In the genomic region with DNA sequence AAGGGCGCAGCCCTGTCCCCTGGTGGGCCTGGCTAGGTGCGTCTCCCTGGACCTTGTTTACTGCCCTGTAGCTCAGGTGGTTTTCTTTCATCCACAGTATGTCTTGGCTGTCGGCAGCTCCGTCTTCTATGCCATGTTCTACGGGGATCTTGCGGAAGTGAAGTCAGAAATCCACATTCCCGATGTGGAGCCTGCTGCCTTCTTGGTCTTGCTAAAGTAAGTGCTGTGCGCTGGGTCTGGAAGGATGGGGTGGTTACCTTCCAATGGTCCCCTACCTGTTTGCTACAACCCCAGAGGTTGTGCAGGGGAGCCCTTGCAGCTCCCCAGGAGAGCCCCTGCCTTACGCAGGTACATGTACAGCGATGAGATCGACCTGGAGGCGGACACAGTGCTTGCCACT, we compare ENCODE assay signal across 8 mouse cellular contexts. TPM values are rescaled to one million over a fixed set of nuclear protein-coding genes. Genes with fewer than 3 reads are reported as not detected.
DNase-seq lines count a peak whose midpoint lies in the region; ATAC-seq and TF ChIP-seq lines count a peak whose summit lies in the region.

No protein-coding gene starts in this region.

- dilution Hi-C loops in CH12.LX (cut with MboI; ENCODE audit: extremely low pct_ligation_motif_present, extremely low pct_unique_long_range_greater_than_20kb, low sequenced_read_pairs): no loop called here

- no peak for TF ChIP-seq EP300 in heart, adult 2 months (IDR thresholded peaks at IDR 0.05; ENCODE audit: insufficient read depth, low read depth, low read length)
- TF ChIP-seq EP300 in CH12.LX (IDR thresholded peaks at IDR 0.05; ENCODE audit: low read length): no peak

- no peak for DNase-seq in heart, adult 2 months
- DNase-seq in heart, adult 8-10 months (ENCODE audit: low spot score): no peak
- DNase-seq in CH12.LX (ENCODE audit: extremely low read depth) (no peak), adipocyte (ENCODE audit: low spot score) (no peak)
- no peak for DNase-seq in forebrain, embryonic 11.5 days (ENCODE audit: low spot score)
- no peak for DNase-seq in liver, embryonic 13.5 days
- no peak for DNase-seq in urinary bladder, postnatal 14 days (ENCODE audit: low spot score)
- no peak for DNase-seq in cerebellum, adult 11-12 months

- TF ChIP-seq POLR2A in heart, adult 2 months (IDR thresholded peaks at IDR 0.05; ENCODE audit: insufficient read depth, low read depth, low read length): no peak
- TF ChIP-seq POLR2A in CH12.LX (IDR thresholded peaks at IDR 0.05; ENCODE audit: low read depth, low read length): no peak

- no peak; the same call in 1 of the 2 replicates for ATAC-seq in forebrain, embryonic 11.5 days (replicated peaks; ENCODE audit: low FRiP score)
- 0 out of 2 replicates have a peak, but pooled peaks have one; percentile 1 for ATAC-seq in liver, embryonic 13.5 days (ENCODE audit: low read depth)

- in situ Hi-C loops in CH12.LX (cut with MboI; ENCODE audit: low pct_ligation_motif_present, low pct_unique_long_range_greater_than_20kb, low sequenced_read_pairs): no loop called here

- H3K4me2 ChIP-seq in CH12.LX (ENCODE audit: insufficient read depth, low read depth, poor library complexity, severe bottlenecking): peak overlapping the region; percentile 45; the same call in 1 of the 2 replicates
- H3K4me2 ChIP-seq in forebrain, embryonic 11.5 days (ENCODE audit: low read depth, low read length, severe bottlenecking): peak overlapping the region; percentile 84
- H3K4me2 ChIP-seq in liver, embryonic 13.5 days: peak overlapping the region; percentile 79

- intact Hi-C loops in heart, adult 2 months (cut with DNase I): loop anchor here (2.0 kb wide), 1 partner anchor 24 kb away; a partner anchor contains a TSS

- H3K27me3 ChIP-seq in heart, adult 2 months (ENCODE audit: control insufficient read depth, insufficient read depth, low read length): no peaks in the 10 kb centered on the region
- H3K27me3 ChIP-seq in CH12.LX (replicated peaks): no peaks in the 10 kb centered on the region
- no peaks in the 10 kb centered on the region for H3K27me3 ChIP-seq in forebrain, embryonic 11.5 days (ENCODE audit: control insufficient read depth, insufficient read depth, low read length)
- no peaks in the 10 kb centered on the region for H3K27me3 ChIP-seq in liver, embryonic 13.5 days

- H3K27ac ChIP-seq in heart, adult 2 months: peak overlapping the region; percentile 96
- H3K27ac ChIP-seq in CH12.LX (ENCODE audit: insufficient read depth, low read depth): no peak overlapping the region
- H3K27ac ChIP-seq in forebrain, embryonic 11.5 days (ENCODE audit: low read depth, low read length): no peak overlapping the region
- H3K27ac ChIP-seq in liver, embryonic 13.5 days: peak overlapping the region; percentile 78

- H3K79me2 ChIP-seq in heart, adult 2 months (replicated peaks; ENCODE audit: control insufficient read depth, insufficient read depth, low read length): no peaks in the 10 kb centered on the region
- H3K79me2 ChIP-seq in CH12.LX (replicated peaks; ENCODE audit: control insufficient read depth, extremely low read depth, insufficient read depth, poor library complexity, severe bottlenecking): no peaks in the 10 kb centered on the region

- TF ChIP-seq RAD21 in CH12.LX (IDR thresholded peaks at IDR 0.05; ENCODE audit: low read depth, low read length): no peak

- H3K4me1 ChIP-seq in heart, adult 2 months (ENCODE audit: control insufficient read depth, insufficient read depth, low read length): peaks cover 5% of the 10 kb centered on the region
- H3K4me1 ChIP-seq in CH12.LX (ENCODE audit: control insufficient read depth in 1 of 2, insufficient read depth in 2 of 2): peaks cover 0 to 16% of the 10 kb centered on the region in 2 experiments; a peak in 3 of 4 replicates
- H3K4me1 ChIP-seq in forebrain, embryonic 11.5 days (replicated peaks; ENCODE audit: control insufficient read depth, insufficient read depth, low read length): no peaks in the 10 kb centered on the region; the same call in 1 of the 2 replicates
- peaks cover 25% of the 10 kb centered on the region for H3K4me1 ChIP-seq in liver, embryonic 13.5 days (replicated peaks)

- TF ChIP-seq CTCF in heart, adult 2 months (IDR thresholded peaks at IDR 0.05): no peak
- no peak for TF ChIP-seq CTCF in CH12.LX (conservative IDR thresholded peaks at IDR 0.05 in 1 of 2, IDR thresholded peaks at IDR 0.05 in 1 of 2; ENCODE audit: low read depth in 2 of 2, low read length in 2 of 2)

- peak overlapping the region; percentile 83 for H3K4me3 ChIP-seq in heart, adult 2 months
- peak overlapping the region; percentile 59 to 78 (median 68) for H3K4me3 ChIP-seq in CH12.LX (replicated peaks in 1 of 3; ENCODE audit: low read depth in 2 of 3, low read length in 2 of 3, poor library complexity in 1 of 3)
- H3K4me3 ChIP-seq in forebrain, embryonic 11.5 days (ENCODE audit: low read depth, low read length): peak overlapping the region; percentile 71
- peak overlapping the region; percentile 75 for H3K4me3 ChIP-seq in liver, embryonic 13.5 days (replicated peaks)

- no peaks in the 10 kb centered on the region for H3K9me3 ChIP-seq in CH12.LX (replicated peaks; ENCODE audit: low read length)
- H3K9me3 ChIP-seq in forebrain, embryonic 11.5 days (ENCODE audit: control insufficient read depth, low read length): no peaks in the 10 kb centered on the region
- no peaks in the 10 kb centered on the region for H3K9me3 ChIP-seq in liver, embryonic 13.5 days (replicated peaks)

- peaks cover 1% of the 10 kb centered on the region; the same call in 1 of the 2 replicates for H3K36me3 ChIP-seq in heart, adult 2 months (ENCODE audit: control insufficient read depth, insufficient read depth, low read length)
- peaks cover 56 to 83% of the 10 kb centered on the region in 2 experiments for H3K36me3 ChIP-seq in CH12.LX (replicated peaks in 1 of 2; ENCODE audit: control insufficient read depth in 1 of 2, insufficient read depth in 1 of 2, low read length in 1 of 2)
- H3K36me3 ChIP-seq in forebrain, embryonic 11.5 days (ENCODE audit: control insufficient read depth, insufficient read depth, low read length): peaks cover 4% of the 10 kb centered on the region
- peaks cover 76% of the 10 kb centered on the region for H3K36me3 ChIP-seq in liver, embryonic 13.5 days

- WGBS in heart, adult 2 months: 50% methylated on average over 12 of the region's 12 CpGs
- 45% methylated on average over 12 of the region's 12 CpGs for WGBS in forebrain, embryonic 11.5 days
- WGBS in liver, embryonic 13.5 days (ENCODE audit: insufficient replicate concordance): 57% methylated on average over 12 of the region's 12 CpGs

- peak overlapping the region; percentile 84 for H3K9ac ChIP-seq in heart, adult 2 months (ENCODE audit: low read depth, low read length)
- H3K9ac ChIP-seq in CH12.LX (ENCODE audit: insufficient read depth, low read depth): peak overlapping the region; percentile 80
- H3K9ac ChIP-seq in forebrain, embryonic 11.5 days (ENCODE audit: low read length): peak overlapping the region; percentile 84
- H3K9ac ChIP-seq in liver, embryonic 13.5 days: peak overlapping the region; percentile 82

TF ChIP-seq in CH12.LX, 34 proteins besides CTCF, POLR2A, EP300 and RAD21 (continues in another document):
- TF ChIP-seq ELF1 (IDR thresholded peaks at IDR 0.05; ENCODE audit: low read depth, low read length): no peak

RNA-seq across cellular contexts. Expression of a gene that starts 0.9 kb away (rescaled TPM):
- total RNA-seq in heart, adult 2 months (2021): 10 to 100 TPM; 21.8 to 24.3 TPM
- polyA plus RNA-seq in heart, adult 2 months (2012; rRNA removed): 26.7 and 27.4 TPM in 2 replicates
- total RNA-seq in heart, adult 8-10 months (2022): 10 to 100 TPM; 21.6 to 29.6 (median 26.3) TPM
- total RNA-seq in CH12.LX (2012; rRNA removed): 10.8 and 11.9 TPM in 2 replicates
- total RNA-seq in CH12.LX (2014; rRNA removed): 4.3 and 5.6 TPM in 2 replicates
- polyA plus RNA-seq in CH12.LX (2012; ENCODE audit: insufficient read length, low read depth): 8.0 and 9.9 TPM in 2 replicates
- 26.7 and 27.8 TPM in 2 replicates for polyA plus RNA-seq in forebrain, embryonic 11.5 days (2014; fragmentation: Nextera tagmentation; extraction: Ambion mirVana)
- 6.3 and 6.6 TPM in 2 replicates for polyA plus RNA-seq in liver, embryonic 13.5 days (2015; fragmentation: Nextera tagmentation; extraction: Ambion mirVana)

RNA-seq across cellular contexts. Expression of a gene that starts 23.3 kb away (rescaled TPM):
- total RNA-seq in heart, adult 2 months (2021): 10 to 100 TPM; 22.3 to 25.1 TPM
- 22.4 and 29.3 TPM in 2 replicates for polyA plus RNA-seq in heart, adult 2 months (2012; rRNA removed)
- total RNA-seq in heart, adult 8-10 months (2022): 10 to 100 TPM; 22.9 to 28.1 (median 24.6) TPM
- total RNA-seq in CH12.LX (2012; rRNA removed) (30.8 and 31.2 TPM in 2 replicates), CH12.LX (2014; rRNA removed) (15.9 and 18.1 TPM in 2 replicates)
- polyA plus RNA-seq in CH12.LX (2012; ENCODE audit: insufficient read length, low read depth): 29.6 and 30.6 TPM in 2 replicates
- 67.3 and 70.8 TPM in 2 replicates for polyA plus RNA-seq in forebrain, embryonic 11.5 days (2014; fragmentation: Nextera tagmentation; extraction: Ambion mirVana)
- polyA plus RNA-seq in liver, embryonic 13.5 days (2015; fragmentation: Nextera tagmentation; extraction: Ambion mirVana): 28.3 and 28.8 TPM in 2 replicates

RNA-seq across cellular contexts. Expression of a gene that starts 35.2 kb away (rescaled TPM):
- total RNA-seq in heart, adult 2 months (2021): 1 to 10 TPM; 5.7 to 8.6 TPM
- 11.4 and 14.8 TPM in 2 replicates for polyA plus RNA-seq in heart, adult 2 months (2012; rRNA removed)
- total RNA-seq in heart, adult 8-10 months (2022): 10 to 100 TPM in 1 of 4 experiments, 1 to 10 TPM in 3; 7.0 to 11.7 (median 8.5) TPM
- 15.9 and 23.9 TPM in 2 replicates for total RNA-seq in CH12.LX (2012; rRNA removed)
- 17.7 and 19.7 TPM in 2 replicates for total RNA-seq in CH12.LX (2014; rRNA removed)
- 20.0 and 20.7 TPM in 2 replicates for polyA plus RNA-seq in CH12.LX (2012; ENCODE audit: insufficient read length, low read depth)
- polyA plus RNA-seq in forebrain, embryonic 11.5 days (2014; fragmentation: Nextera tagmentation; extraction: Ambion mirVana): 57.6 and 59.2 TPM in 2 replicates
- 14.7 and 15.2 TPM in 2 replicates for polyA plus RNA-seq in liver, embryonic 13.5 days (2015; fragmentation: Nextera tagmentation; extraction: Ambion mirVana)

RNA-seq across cellular contexts. Expression of a gene that starts 37.2 kb away (rescaled TPM):
- 10 to 100 TPM; 34.9 to 37.5 TPM for total RNA-seq in heart, adult 2 months (2021)
- polyA plus RNA-seq in heart, adult 2 months (2012; rRNA removed): 34.8 and 37.4 TPM in 2 replicates
- total RNA-seq in heart, adult 8-10 months (2022): 10 to 100 TPM; 30.4 to 38.2 (median 36.1) TPM
- 6.5 and 7.1 TPM in 2 replicates for total RNA-seq in CH12.LX (2012; rRNA removed)
- total RNA-seq in CH12.LX (2014; rRNA removed): 2.4 and 3.1 TPM in 2 replicates
- 7.0 and 8.2 TPM in 2 replicates for polyA plus RNA-seq in CH12.LX (2012; ENCODE audit: insufficient read length, low read depth)
- 24.7 and 25.6 TPM in 2 replicates for polyA plus RNA-seq in forebrain, embryonic 11.5 days (2014; fragmentation: Nextera tagmentation; extraction: Ambion mirVana)
- polyA plus RNA-seq in liver, embryonic 13.5 days (2015; fragmentation: Nextera tagmentation; extraction: Ambion mirVana): 5.2 and 6.2 TPM in 2 replicates

RNA-seq across cellular contexts. Expression of a gene that starts 47.6 kb away (rescaled TPM):
- 10 to 100 TPM; 25.4 to 27.4 TPM for total RNA-seq in heart, adult 2 months (2021)
- 34.4 and 35.5 TPM in 2 replicates for polyA plus RNA-seq in heart, adult 2 months (2012; rRNA removed)
- total RNA-seq in heart, adult 8-10 months (2022): 10 to 100 TPM; 25.1 to 30.4 (median 29.8) TPM
- total RNA-seq in CH12.LX (2012; rRNA removed) (3.8 and 7.6 TPM in 2 replicates), CH12.LX (2014; rRNA removed) (0.34 and 0.69 TPM in 2 replicates)
- 0.59 and 0.80 TPM in 2 replicates for polyA plus RNA-seq in CH12.LX (2012; ENCODE audit: insufficient read length, low read depth)
- 3.2 and 4.3 TPM in 2 replicates for polyA plus RNA-seq in forebrain, embryonic 11.5 days (2014; fragmentation: Nextera tagmentation; extraction: Ambion mirVana)
- 0.13 and 0.20 TPM in 2 replicates for polyA plus RNA-seq in liver, embryonic 13.5 days (2015; fragmentation: Nextera tagmentation; extraction: Ambion mirVana)

Comparison
In these comparisons a context has a peak if more than half of its experiments do, and no peak if none do; other contexts are left out.
1. H3K27ac ChIP-seq: peak in heart, adult 2 months (single experiment) and liver, embryonic 13.5 days (single experiment); none in CH12.LX (single experiment) and forebrain, embryonic 11.5 days (single experiment).
2. Peak in every context shown above with its lines, with median percentiles within 50 percentile points of each other: H3K4me3 ChIP-seq, H3K9ac ChIP-seq and H3K4me2 ChIP-seq.